Comparison of ENCODE assay signal across 18 mouse cellular contexts in genomic region chr5:87147741-87148454, GRCm38 (mm10). TPM values are rescaled to one million over a fixed set of nuclear protein-coding genes. Genes with fewer than 3 reads are reported as not detected.
A peak's percentile ranks its signal among the peaks of the same experiment; 100 is the strongest.
DNase-seq lines count a peak whose midpoint lies in the region; ATAC-seq and TF ChIP-seq lines count a peak whose summit lies in the region.
"Had no signal": no experiment of that assay in that cellular context is flagged by ENCODE, and none has a peak within 500 bp of the region (broad histone marks: within the 10 kb centered on the region; RNA-seq: fewer than 3 reads in every experiment).

No protein-coding gene starts in this region.

- no peak overlapping the region for H3K27ac ChIP-seq in liver, adult 2 months (replicated peaks; ENCODE audit: insufficient read depth, low read depth, low read length)
- no peak overlapping the region for H3K27ac ChIP-seq in liver, embryonic 12.5 days
- H3K27ac ChIP-seq in liver, embryonic 16.5 days (ENCODE audit: low read length), result no peak overlapping the region
- no peak overlapping the region for H3K27ac ChIP-seq in intestine, embryonic 15.5 days
- H3K27ac ChIP-seq: embryonic facial prominence, embryonic 12.5 days; forebrain, embryonic 13.5 days; heart, embryonic 13.5 days; hindbrain, embryonic 13.5 days; left cerebral cortex, adult 2 months; limb, embryonic 15.5 days had no signal

- DNase-seq in adrenal gland, adult 2 months, result peak; percentile 49
- DNase-seq in adrenal gland, postnatal 4 days (ENCODE audit: low spot score in 2 of 2), result no peak
- DNase-seq in liver, adult 2 months (ENCODE audit: extremely low read depth, low read depth, low spot score), result peak; percentile 98
- DNase-seq in Muller cell, postnatal 12 days (ENCODE audit: inconsistent ontology term), result peak; percentile 66
- no peak for DNase-seq in MN1 (ENCODE audit: low spot score)
- DNase-seq: gastrocnemius, postnatal 14 days had no signal

- no peak for ATAC-seq in liver, embryonic 12.5 days
- peak; percentile 81 for ATAC-seq in liver, embryonic 16.5 days (ENCODE audit: low read depth)
- ATAC-seq in intestine, embryonic 15.5 days, result no peak
- ATAC-seq: forebrain, embryonic 13.5 days had no signal

- 16% methylated on average over 8 of the region's 8 CpGs for WGBS in liver, adult 2 months
- 70% methylated on average over 8 of the region's 8 CpGs for WGBS in liver, embryonic 12.5 days (ENCODE audit: insufficient replicate concordance)
- WGBS in liver, embryonic 16.5 days (ENCODE audit: insufficient replicate concordance), result 53% methylated on average over 8 of the region's 8 CpGs
- WGBS in intestine, embryonic 15.5 days, result 73% methylated on average over 8 of the region's 8 CpGs

- no peaks in the 10 kb centered on the region for H3K36me3 ChIP-seq in liver, adult 2 months (ENCODE audit: control insufficient read depth, insufficient read depth, low read length)
- no peaks in the 10 kb centered on the region for H3K36me3 ChIP-seq in liver, embryonic 12.5 days
- H3K36me3 ChIP-seq in liver, embryonic 16.5 days (ENCODE audit: control insufficient read depth, insufficient read depth), result no peaks in the 10 kb centered on the region
- no peaks in the 10 kb centered on the region for H3K36me3 ChIP-seq in intestine, embryonic 15.5 days
- H3K36me3 ChIP-seq: embryonic facial prominence, embryonic 12.5 days; heart, embryonic 13.5 days; hindbrain, embryonic 13.5 days; limb, embryonic 15.5 days had no signal

- H3K4me3 ChIP-seq in liver, adult 2 months (ENCODE audit: insufficient read depth, low read depth, low read length), result peak overlapping the region; percentile 35; the same call in 1 of the 2 replicates
- H3K4me3 ChIP-seq in liver, embryonic 12.5 days, result no peak overlapping the region
- H3K4me3 ChIP-seq in liver, embryonic 16.5 days (ENCODE audit: low read depth, low read length), result no peak overlapping the region
- no peak overlapping the region for H3K4me3 ChIP-seq in intestine, embryonic 15.5 days (replicated peaks)
- H3K4me3 ChIP-seq: embryonic facial prominence, embryonic 12.5 days; forebrain, embryonic 13.5 days; heart, embryonic 13.5 days; hindbrain, embryonic 13.5 days; left cerebral cortex, adult 2 months; limb, embryonic 15.5 days had no signal

- no peaks in the 10 kb centered on the region for H3K9me3 ChIP-seq in liver, embryonic 12.5 days (replicated peaks)
- H3K9me3 ChIP-seq in liver, embryonic 16.5 days (replicated peaks; ENCODE audit: control insufficient read depth, low read length), result no peaks in the 10 kb centered on the region
- H3K9me3 ChIP-seq in intestine, embryonic 15.5 days, result no peaks in the 10 kb centered on the region
- H3K9me3 ChIP-seq: embryonic facial prominence, embryonic 12.5 days; forebrain, embryonic 13.5 days; heart, embryonic 13.5 days; hindbrain, embryonic 13.5 days; limb, embryonic 15.5 days had no signal

- no peaks in the 10 kb centered on the region for H3K27me3 ChIP-seq in liver, adult 2 months (ENCODE audit: control insufficient read depth, insufficient read depth, low read length)
- no peaks in the 10 kb centered on the region for H3K27me3 ChIP-seq in liver, embryonic 12.5 days (replicated peaks)
- H3K27me3 ChIP-seq in liver, embryonic 16.5 days (ENCODE audit: control insufficient read depth, insufficient read depth, low read depth, low read length), result no peaks in the 10 kb centered on the region
- no peaks in the 10 kb centered on the region for H3K27me3 ChIP-seq in intestine, embryonic 15.5 days (replicated peaks)
- H3K27me3 ChIP-seq: embryonic facial prominence, embryonic 12.5 days; forebrain, embryonic 13.5 days; heart, embryonic 13.5 days; hindbrain, embryonic 13.5 days; limb, embryonic 15.5 days had no signal

- H3K4me2 ChIP-seq in liver, embryonic 12.5 days, result no peak overlapping the region
- H3K4me2 ChIP-seq in liver, embryonic 16.5 days (ENCODE audit: low read depth, low read length), result no peak overlapping the region
- H3K4me2 ChIP-seq in intestine, embryonic 15.5 days (replicated peaks), result no peak overlapping the region
- H3K4me2 ChIP-seq: embryonic facial prominence, embryonic 12.5 days; forebrain, embryonic 13.5 days; heart, embryonic 13.5 days; hindbrain, embryonic 13.5 days; limb, embryonic 15.5 days; midbrain, embryonic 11.5 days had no signal

- H3K4me1 ChIP-seq in liver, adult 2 months (ENCODE audit: control insufficient read depth, insufficient read depth, low read length), result peaks cover 3% of the 10 kb centered on the region; the same call in 1 of the 2 replicates
- no peaks in the 10 kb centered on the region for H3K4me1 ChIP-seq in liver, embryonic 12.5 days
- H3K4me1 ChIP-seq in liver, embryonic 16.5 days (ENCODE audit: control insufficient read depth, low read depth, low read length), result no peaks in the 10 kb centered on the region
- no peaks in the 10 kb centered on the region for H3K4me1 ChIP-seq in intestine, embryonic 15.5 days (replicated peaks)
- H3K4me1 ChIP-seq: embryonic facial prominence, embryonic 12.5 days; forebrain, embryonic 13.5 days; heart, embryonic 13.5 days; hindbrain, embryonic 13.5 days; limb, embryonic 15.5 days had no signal

- H3K79me2 ChIP-seq in liver, adult 2 months (ENCODE audit: control insufficient read depth, insufficient read depth, low read length), result no peaks in the 10 kb centered on the region

- TF ChIP-seq POLR2A in liver, adult 2 months (IDR thresholded peaks at IDR 0.05; ENCODE audit: extremely low read depth, insufficient read depth, low read length), result no peak

- TF ChIP-seq CTCF in liver, adult 2 months (IDR thresholded peaks at IDR 0.05; ENCODE audit: low read depth, low read length), result no peak

- no peak overlapping the region for H3K9ac ChIP-seq in liver, adult 2 months (ENCODE audit: low read depth, low read length)
- H3K9ac ChIP-seq in liver, embryonic 12.5 days, result no peak overlapping the region
- H3K9ac ChIP-seq in liver, embryonic 16.5 days (ENCODE audit: low read depth, low read length), result no peak overlapping the region
- no peak overlapping the region for H3K9ac ChIP-seq in intestine, embryonic 15.5 days
- H3K9ac ChIP-seq: embryonic facial prominence, embryonic 12.5 days; forebrain, embryonic 13.5 days; heart, embryonic 13.5 days; hindbrain, embryonic 13.5 days; limb, embryonic 15.5 days had no signal

RNA-seq across cellular contexts. Expression of gene Ugt2b5, which starts 7.8 kb away (rescaled TPM):
- total RNA-seq in adrenal gland, adult 2 months (2021), result under 1 TPM in 1 of 2 experiments, not detected in 1; 0.98 TPM
- 0.07 TPM in 1 of 2 replicates, not detected in the other for polyA plus RNA-seq in adrenal gland, adult 2 months (2012; rRNA removed)
- 10 to 100 TPM in 1 of 2 experiments, under 1 TPM in 1; 0.76 to 10.5 TPM for total RNA-seq in adrenal gland, postnatal 4 days (2021)
- total RNA-seq in liver, adult 2 months (2014; rRNA removed), result 1,154 and 1,251 TPM in 2 replicates
- 180 and 189 TPM in 2 replicates for polyA plus RNA-seq in liver, adult 2 months (2012; rRNA removed)
- 3.5 and 3.8 TPM in 2 replicates for polyA plus RNA-seq in liver, embryonic 12.5 days (2016; fragmentation: Nextera tagmentation; extraction: Ambion mirVana)
- 41.2 and 44.1 TPM in 2 replicates for polyA plus RNA-seq in liver, embryonic 16.5 days (2015; fragmentation: Nextera tagmentation; extraction: Ambion mirVana)
- polyA plus RNA-seq in intestine, embryonic 15.5 days (2015; fragmentation: Nextera tagmentation; extraction: Ambion mirVana), result 60.1 and 62.9 TPM in 2 replicates
- total RNA-seq: gastrocnemius, postnatal 14 days; left cerebral cortex, adult 2 months had no signal
- polyA plus RNA-seq: embryonic facial prominence, embryonic 12.5 days; forebrain, embryonic 13.5 days; heart, embryonic 13.5 days; limb, embryonic 15.5 days; midbrain, embryonic 11.5 days; neural tube, embryonic 11.5 days had no signal

RNA-seq across cellular contexts. Expression of gene Ugt2b36, which starts 55.5 kb away (rescaled TPM):
- 1 to 10 TPM in 1 of 2 experiments, not detected in 1; 1.2 TPM for total RNA-seq in adrenal gland, adult 2 months (2021)
- not detected in 2 replicates for polyA plus RNA-seq in adrenal gland, adult 2 months (2012; rRNA removed)
- total RNA-seq in adrenal gland, postnatal 4 days (2021), result 1 to 10 TPM in 1 of 2 experiments, under 1 TPM in 1; 0.62 to 6.8 TPM
- 733 and 837 TPM in 2 replicates for total RNA-seq in liver, adult 2 months (2014; rRNA removed)
- 177 and 205 TPM in 2 replicates for polyA plus RNA-seq in liver, adult 2 months (2012; rRNA removed)
- 2.9 and 3.0 TPM in 2 replicates for polyA plus RNA-seq in liver, embryonic 12.5 days (2016; fragmentation: Nextera tagmentation; extraction: Ambion mirVana)
- 47.2 and 47.8 TPM in 2 replicates for polyA plus RNA-seq in liver, embryonic 16.5 days (2015; fragmentation: Nextera tagmentation; extraction: Ambion mirVana)
- 19.0 and 19.7 TPM in 2 replicates for polyA plus RNA-seq in intestine, embryonic 15.5 days (2015; fragmentation: Nextera tagmentation; extraction: Ambion mirVana)
- total RNA-seq: gastrocnemius, postnatal 14 days; left cerebral cortex, adult 2 months had no signal
- polyA plus RNA-seq: embryonic facial prominence, embryonic 12.5 days; forebrain, embryonic 13.5 days; heart, embryonic 13.5 days; hindbrain, embryonic 13.5 days; limb, embryonic 15.5 days; midbrain, embryonic 11.5 days; neural tube, embryonic 11.5 days; thymus, postnatal 0 days had no signal

Comparison
In these comparisons a context has a peak if more than half of its experiments do, and no peak if none do; other contexts are left out.
1. DNase-seq: peak in adrenal gland, adult 2 months (single experiment), liver, adult 2 months (single experiment) and Muller cell, postnatal 12 days (single experiment); none in adrenal gland, postnatal 4 days (0 of 2) and MN1 (single experiment).